Mouse (Mus musculus): ENCODE data around the gene Ece1. TPM values are rescaled to one million over a fixed set of nuclear protein-coding genes. Genes with fewer than 3 reads are reported as not detected.

Gene Ece1
- 5.0 and 7.1 TPM in 2 replicates for polyA plus RNA-seq (2012; rRNA removed)

DNA sequence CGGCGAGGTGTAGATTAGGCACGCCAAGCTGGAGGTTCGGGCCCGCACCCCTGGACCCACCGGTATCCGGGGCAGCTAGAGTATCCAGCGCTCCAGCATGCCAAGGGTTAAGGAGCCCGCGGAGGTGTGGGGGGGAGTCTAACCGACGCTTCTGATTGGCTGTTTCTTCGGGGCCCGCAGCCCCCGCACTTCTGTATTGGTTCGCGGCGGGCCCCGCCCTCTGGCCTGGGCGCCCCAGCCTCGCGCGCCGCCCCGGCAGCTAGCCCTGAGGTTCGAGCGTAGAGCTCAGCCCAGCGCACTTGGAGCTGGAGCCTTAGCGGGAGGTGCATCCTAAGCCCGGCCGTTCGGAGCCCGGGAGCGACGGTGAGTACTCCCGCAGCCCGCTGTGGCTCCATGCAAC, at the start of gene Ece1:
Gene Ece1, plus strand, starts transcription at position 219 of the 400 bp plus-strand sequence.

DNA sequence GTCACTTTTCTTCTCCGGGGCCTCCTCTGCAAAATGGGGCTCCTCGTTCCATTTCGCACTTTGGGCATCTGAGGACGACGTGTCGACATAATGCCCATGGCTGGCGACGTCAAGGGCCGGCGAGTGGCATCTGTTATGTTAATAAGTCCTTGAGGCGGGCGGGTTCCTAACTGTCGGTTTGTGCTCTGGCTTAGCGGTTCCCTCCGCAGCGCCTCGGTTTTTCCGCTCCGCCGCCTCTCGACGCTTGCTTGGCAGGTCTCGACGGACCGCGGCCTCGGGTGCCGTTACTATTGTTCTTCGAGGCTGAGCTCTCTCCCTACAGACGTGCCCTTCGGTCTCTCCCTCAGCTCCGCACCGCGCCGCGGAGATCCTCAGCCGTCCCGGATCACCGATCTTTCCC, 130.9 kb downstream of the Ece1 start, which contains the start of gene Eif4g3:
Gene Eif4g3, plus strand, starts transcription at position 133 of the 400 bp plus-strand sequence.

Other genes starting within 250 kb of the Ece1 start
- gene Rap1gap, start 197.5 kb upstream of the Ece1 start, polyA plus RNA-seq (2012; rRNA removed): 2.6 and 2.7 TPM in 2 replicates
- gene Alpl, start 65.9 kb upstream of the Ece1 start, polyA plus RNA-seq (2012; rRNA removed): 4.3 and 5.2 TPM in 2 replicates
- gene Eif4g3, start 130.8 kb downstream of the Ece1 start, polyA plus RNA-seq (2012; rRNA removed): 14.6 and 14.9 TPM in 2 replicates

Measured in liver, embryonic 14 days (tissue).